Mouse (Mus musculus) neural tube, embryonic 11.5 days (tissue): Measurements from ENCODE around the gene Ufsp1. TPM values are rescaled to one million over a fixed set of nuclear protein-coding genes. Genes with fewer than 3 reads are reported as not detected.

ENCODE experiments used
- ATAC-seq: fragments of 200-750 bp; cut with Nextera tagmentation; 2 replicates; pipeline ENCODE4 v1.8.0; 2017; ENCODE audit warnings: moderate number of reproducible peaks, mild to moderate bottlenecking, moderate TSS enrichment, moderate library complexity; ENCODE audit not compliant: insufficient read depth, low FRiP score, low TSS enrichment
- DNase-seq: peaks from one replicate; pipeline ENCODE4 v3.0.0-alpha.2; 2015; ENCODE audit warnings: low spot score
- H3K27ac ChIP-seq: fragments of 300-500 bp; sonication (generic); 2 replicates; pipeline ENCODE4 v1.5.1; 2014; ENCODE audit warnings: low read depth, mild to moderate bottlenecking, low read length
- H3K27me3 ChIP-seq: fragments of 300-500 bp; sonication (generic); 2 replicates; pipeline ENCODE4 v1.6.1; 2014; ENCODE audit warnings: mild to moderate bottlenecking, low read length, mixed read lengths; ENCODE audit not compliant: control insufficient read depth, insufficient read depth
- H3K36me3 ChIP-seq: fragments of 300-500 bp; sonication (generic); 2 replicates; pipeline ENCODE4 v1.6.1; 2014; ENCODE audit warnings: mild to moderate bottlenecking, low read length, moderate library complexity, mixed read lengths; ENCODE audit not compliant: control insufficient read depth, insufficient read depth
- H3K4me1 ChIP-seq: fragments of 300-500 bp; sonication (generic); 2 replicates; pipeline ENCODE4 v1.6.1; 2014; ENCODE audit warnings: low read length, mixed read lengths; ENCODE audit not compliant: control insufficient read depth, insufficient read depth
- H3K4me2 ChIP-seq: fragments of 300-500 bp; sonication (generic); 2 replicates; pipeline ENCODE4 v1.6.1; 2014; ENCODE audit warnings: low read depth, mild to moderate bottlenecking, moderate library complexity
- H3K4me3 ChIP-seq: fragments of 300-500 bp; sonication (generic); 2 replicates; pipeline ENCODE4 v1.5.1; 2014; ENCODE audit warnings: low read depth, low read length
- H3K9ac ChIP-seq: fragments of 300-500 bp; sonication (generic); 2 replicates; pipeline ENCODE4 v1.6.1; 2014; ENCODE audit warnings: mild to moderate bottlenecking, low read length
- H3K9me3 ChIP-seq: fragments of 300-500 bp; sonication (generic); 2 replicates; pipeline ENCODE4 v1.6.1; 2016; ENCODE audit warnings: low read length; ENCODE audit not compliant: control insufficient read depth
- WGBS: fragments of 180-500 bp; shearing (Covaris S2); extraction: QIAGEN DNeasy Blood & Tissue Kit; methylation state at CpG from one replicate; pipeline ENCODE4 v1.1.7; 2014; 5-methylcytosine and 5-hydroxymethylcytosine counted together
- polyA plus RNA-seq: library from polyadenylated mRNA; unstranded; fragments of >200 nt; fragmentation: Nextera tagmentation; extraction: Ambion mirVana; gene quantifications from 2 replicates; pipeline ENCODE4 v1.2.1, GENCODE M21; 2014

Gene Ufsp1
- polyA plus RNA-seq, 1 experiment from 2014 or later: 9.3 TPM

DNA sequence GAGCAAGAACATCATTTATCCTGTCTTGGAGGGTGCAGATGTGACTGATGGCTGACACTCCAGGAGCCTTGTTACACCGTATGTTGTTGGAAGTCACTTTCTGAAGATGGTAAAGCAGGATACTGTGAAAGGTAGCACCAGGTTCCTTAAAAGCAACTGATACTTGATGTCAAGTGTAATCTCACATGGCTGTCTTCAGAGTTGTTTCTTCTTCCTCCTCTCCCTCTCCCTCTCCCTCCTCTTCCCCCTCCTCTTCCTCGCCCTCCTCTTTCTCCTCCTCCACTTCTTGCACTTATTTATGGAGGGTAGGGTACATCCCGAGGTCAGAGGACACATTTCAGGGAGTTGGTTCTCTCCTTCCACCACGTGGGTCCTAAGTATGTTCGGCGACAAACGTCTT, 8.4 kb upstream of the Ufsp1 start:
- H3K9me3 ChIP-seq: no peaks in the 10 kb centered on the region
- no peak overlapping the region for H3K9ac ChIP-seq
- ATAC-seq (no peak), DNase-seq (no peak)
- H3K27me3 ChIP-seq: peaks cover 36% of the 10 kb centered on the region
- no peak overlapping the region for H3K4me3 ChIP-seq
- H3K4me2 ChIP-seq: no peak overlapping the region
- no peaks in the 10 kb centered on the region for H3K36me3 ChIP-seq
- peaks cover 14% of the 10 kb centered on the region for H3K4me1 ChIP-seq
- WGBS: 53% methylated on average over 7 of the region's 7 CpGs
- no peak overlapping the region for H3K27ac ChIP-seq

DNA sequence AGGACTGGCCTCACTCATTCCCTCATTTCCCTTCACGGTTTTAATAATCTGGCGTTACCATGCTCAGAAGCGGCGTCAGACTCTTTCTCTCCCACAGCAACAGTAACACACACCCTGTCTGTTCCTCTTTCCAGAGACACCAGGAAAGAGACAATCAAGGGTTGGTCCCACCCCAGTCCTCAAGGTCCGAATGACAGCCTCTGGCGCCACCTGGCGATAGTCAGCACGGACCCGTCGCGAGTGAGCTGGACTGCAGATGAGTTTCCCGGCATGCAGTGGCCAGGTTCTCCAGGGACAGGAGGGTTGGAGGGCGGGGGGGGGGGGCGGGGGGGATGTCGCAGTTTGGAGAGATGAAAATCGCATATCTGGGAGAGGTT, 7.8 kb upstream of the Ufsp1 start:
- WGBS: 1% methylated on average over 12 of the region's 16 CpGs
- H3K9me3 ChIP-seq: no peaks in the 10 kb centered on the region
- H3K4me2 ChIP-seq: peak overlapping the region; percentile 86
- peak overlapping the region; percentile 43 for H3K4me3 ChIP-seq
- H3K27ac ChIP-seq: no peak overlapping the region
- H3K9ac ChIP-seq: peak overlapping the region; percentile 59
- H3K27me3 ChIP-seq: peaks cover 40% of the 10 kb centered on the region
- ATAC-seq (peak; percentile 64), DNase-seq (peak; percentile 90)
- H3K4me1 ChIP-seq: peaks cover 14% of the 10 kb centered on the region
- H3K36me3 ChIP-seq: no peaks in the 10 kb centered on the region

DNA sequence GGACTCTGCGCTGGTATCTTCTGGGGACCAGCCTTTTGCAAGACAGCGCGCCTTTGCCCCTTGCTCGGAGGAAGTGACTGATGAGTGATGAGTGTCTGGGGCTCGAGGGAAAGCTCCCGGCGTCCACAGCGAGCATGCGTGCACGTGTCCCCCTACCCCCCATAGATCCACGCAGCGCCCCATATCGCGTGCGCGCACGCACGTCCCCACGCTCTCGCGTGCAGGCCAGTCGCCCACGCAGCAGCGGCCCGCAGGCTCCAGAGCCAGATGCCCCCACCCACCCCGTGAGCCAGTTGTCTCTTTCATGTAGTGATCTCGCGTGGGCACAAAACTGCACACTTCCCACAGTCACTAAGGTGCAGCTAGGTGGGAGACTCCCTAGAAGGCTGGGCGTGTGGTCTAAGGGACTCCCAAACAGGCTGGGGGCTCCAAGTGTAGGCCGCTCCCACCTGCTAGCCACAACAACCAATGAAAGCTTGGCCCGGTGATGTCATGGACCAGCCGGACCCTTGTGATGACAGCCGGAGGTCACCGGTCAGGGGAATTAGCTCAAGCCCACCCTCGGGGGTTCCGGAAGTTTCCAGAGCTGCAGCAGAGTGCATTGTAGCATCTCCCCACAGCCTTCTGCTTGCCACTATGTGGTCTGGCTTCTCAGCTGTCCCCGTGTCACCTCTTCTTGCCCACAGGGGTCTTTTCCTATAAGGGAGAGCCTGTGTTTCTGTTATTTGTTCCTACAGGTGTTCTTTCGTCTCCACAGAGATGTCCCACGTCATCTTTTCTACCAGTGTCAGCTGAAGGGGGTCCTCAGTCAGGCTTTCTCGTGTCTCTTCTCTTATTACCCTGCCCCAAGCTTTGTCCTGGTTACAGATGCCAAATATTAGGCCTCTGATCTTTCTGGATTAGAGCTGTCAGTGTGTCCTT, 7.1 kb upstream of the Ufsp1 start, which contains the start of gene Ache:
Gene Ache (plus strand): TSS at position 488 of the 921 bp plus-strand sequence.
- WGBS: 1% methylated on average over 39 of the region's 40 CpGs
- DNase-seq: peak; percentile 67
- Histone ChIP-seq H3K4me2 (peak within 1 kb of the TSS; percentile 86), H3K36me3 (no peaks in the 10 kb centered on the region), H3K9ac (peak within 1 kb of the TSS; percentile 59), H3K27ac (peak within 1 kb of the TSS; percentile 53; the same call in 1 of the 2 replicates), H3K9me3 (no peaks in the 10 kb centered on the region), H3K4me3 (peak within 1 kb of the TSS; percentile 43), H3K27me3 (peaks cover 42% of the 10 kb centered on the region), H3K4me1 (peaks cover 14% of the 10 kb centered on the region)
- ATAC-seq: peak; percentile 51

DNA sequence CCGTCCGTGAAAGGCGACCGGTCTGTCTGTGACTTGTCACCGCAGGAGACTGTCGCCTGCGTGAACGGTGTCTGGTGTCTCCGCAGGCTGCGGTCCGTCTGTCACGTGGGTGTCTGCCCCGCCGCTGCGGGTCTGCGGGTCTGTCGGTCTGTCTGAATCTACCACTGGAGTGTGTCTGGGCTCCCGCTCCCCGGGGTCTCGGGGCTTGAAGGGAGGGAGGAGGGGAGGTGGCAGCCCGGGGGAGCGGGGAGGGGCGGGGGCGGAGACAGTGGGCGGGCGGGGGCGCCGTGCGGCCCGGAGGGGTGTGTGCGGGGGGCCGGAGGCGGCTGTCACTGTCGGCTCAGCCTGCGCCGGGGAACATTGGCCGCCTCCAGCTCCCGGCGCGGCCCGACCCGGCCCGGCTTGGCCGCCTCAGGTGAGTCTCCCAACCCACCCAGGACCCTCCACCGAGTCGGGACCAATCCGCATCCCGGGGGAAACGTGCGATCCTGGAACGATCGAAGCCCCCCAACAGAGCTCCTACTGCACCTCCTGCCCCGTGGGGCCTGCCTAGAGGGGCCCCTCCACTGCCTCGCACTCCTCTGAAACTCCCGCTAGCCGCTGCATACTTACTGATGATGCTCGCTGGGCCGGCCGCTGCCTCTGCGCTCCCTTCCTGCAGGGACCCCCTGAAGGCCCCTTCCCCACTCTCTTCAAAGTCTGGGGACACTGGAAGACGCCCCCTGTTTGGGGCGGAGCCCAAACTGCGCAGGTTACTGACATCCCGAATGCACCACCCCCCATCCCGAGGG, 6.3 kb upstream of the Ufsp1 start:
- DNase-seq (no peak), ATAC-seq (no peak)
- Histone ChIP-seq H3K9ac (peak overlapping the region; percentile 52), H3K4me3 (peak overlapping the region; percentile 39), H3K9me3 (no peaks in the 10 kb centered on the region), H3K4me1 (peaks cover 16% of the 10 kb centered on the region), H3K36me3 (no peaks in the 10 kb centered on the region), H3K4me2 (peak overlapping the region; percentile 86), H3K27ac (peak overlapping the region; percentile 50; the same call in 1 of the 2 replicates), H3K27me3 (peaks cover 42% of the 10 kb centered on the region)
- under 1% methylated on average over 52 of the region's 65 CpGs for WGBS

DNA sequence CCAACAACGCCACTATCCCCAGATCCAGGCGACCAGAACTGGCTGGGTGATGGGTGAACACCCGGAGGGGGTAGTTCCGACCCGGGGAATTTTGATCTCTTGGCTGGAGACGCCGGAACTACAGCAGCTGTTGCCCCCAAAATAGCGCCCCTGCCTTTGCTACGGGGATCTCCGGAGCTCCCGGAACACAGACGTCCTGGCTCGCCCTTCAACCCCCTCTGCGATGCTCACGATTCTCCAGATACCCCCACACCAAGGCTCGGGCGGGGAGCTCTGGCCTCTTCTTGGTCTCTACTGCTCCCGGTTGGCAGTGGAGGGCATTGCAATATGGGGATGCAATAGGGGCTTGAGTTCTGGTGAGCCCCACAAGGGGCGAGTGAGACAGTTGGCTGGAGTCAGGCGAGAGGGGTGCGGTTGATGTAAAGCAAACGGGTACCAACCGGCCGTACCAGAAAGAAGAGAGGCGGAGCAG, 5.4 kb upstream of the Ufsp1 start:
- Histone ChIP-seq H3K4me3 (peak overlapping the region; percentile 39), H3K27ac (no peak overlapping the region), H3K4me2 (peak overlapping the region; percentile 28), H3K9me3 (no peaks in the 10 kb centered on the region), H3K36me3 (no peaks in the 10 kb centered on the region), H3K9ac (peak overlapping the region; percentile 18; the same call in 1 of the 2 replicates), H3K4me1 (peaks cover 20% of the 10 kb centered on the region), H3K27me3 (peaks cover 42% of the 10 kb centered on the region)
- WGBS: 3% methylated on average over 25 of the region's 25 CpGs
- DNase-seq: peak; percentile 75
- ATAC-seq: no peak

DNA sequence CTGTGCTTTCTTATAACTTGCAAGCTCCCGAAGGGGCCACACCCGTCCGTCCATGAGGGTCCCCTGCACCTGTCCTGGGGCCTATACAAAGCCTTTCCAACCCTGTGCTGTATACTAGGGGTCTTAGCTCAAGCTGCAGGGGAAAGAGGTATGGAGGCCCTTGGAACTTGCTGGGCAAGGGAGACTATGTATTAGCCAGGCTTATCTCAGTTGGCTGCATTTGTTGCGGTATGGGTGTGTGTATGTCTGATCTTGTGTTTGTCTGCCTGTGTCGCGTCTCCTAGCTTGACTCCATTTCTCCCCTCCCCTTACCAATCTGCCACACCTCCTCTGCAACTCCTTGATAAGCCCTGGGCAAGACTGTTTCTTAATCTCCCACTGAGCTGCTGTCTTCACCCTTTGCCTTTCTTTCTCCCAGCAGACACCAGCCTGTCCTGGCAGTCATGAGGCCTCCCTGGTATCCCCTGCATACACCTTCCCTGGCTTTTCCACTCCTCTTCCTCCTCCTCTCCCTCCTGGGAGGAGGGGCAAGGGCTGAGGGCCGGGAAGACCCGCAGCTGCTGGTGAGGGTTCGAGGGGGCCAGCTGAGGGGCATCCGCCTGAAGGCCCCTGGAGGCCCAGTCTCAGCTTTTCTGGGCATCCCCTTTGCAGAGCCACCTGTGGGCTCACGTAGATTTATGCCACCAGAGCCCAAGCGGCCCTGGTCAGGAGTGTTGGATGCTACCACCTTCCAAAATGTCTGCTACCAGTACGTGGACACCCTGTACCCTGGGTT, 4.7 kb upstream of the Ufsp1 start:
- ATAC-seq: no peak
- no peak for DNase-seq
- H3K9me3 ChIP-seq: no peaks in the 10 kb centered on the region
- H3K27ac ChIP-seq: no peak overlapping the region
- peak overlapping the region; percentile 18 for H3K9ac ChIP-seq
- peak overlapping the region; percentile 39; the same call in 1 of the 2 replicates for H3K4me3 ChIP-seq
- H3K4me2 ChIP-seq: peak overlapping the region; percentile 28
- H3K36me3 ChIP-seq: no peaks in the 10 kb centered on the region
- peaks cover 42% of the 10 kb centered on the region for H3K27me3 ChIP-seq
- peaks cover 21% of the 10 kb centered on the region for H3K4me1 ChIP-seq
- 57% methylated on average over 13 of the region's 13 CpGs for WGBS

DNA sequence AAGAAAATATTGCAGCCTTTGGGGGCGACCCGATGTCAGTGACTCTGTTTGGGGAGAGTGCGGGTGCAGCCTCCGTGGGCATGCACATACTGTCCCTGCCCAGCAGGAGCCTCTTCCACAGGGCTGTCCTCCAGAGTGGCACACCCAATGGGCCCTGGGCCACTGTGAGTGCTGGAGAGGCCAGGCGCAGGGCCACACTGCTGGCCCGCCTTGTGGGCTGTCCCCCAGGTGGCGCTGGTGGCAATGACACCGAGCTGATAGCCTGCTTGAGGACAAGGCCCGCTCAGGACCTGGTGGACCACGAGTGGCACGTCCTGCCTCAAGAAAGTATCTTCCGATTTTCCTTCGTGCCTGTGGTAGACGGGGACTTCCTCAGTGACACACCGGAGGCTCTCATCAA, 3.8 kb upstream of the Ufsp1 start:
- Histone ChIP-seq H3K9ac (no peak overlapping the region), H3K27me3 (peaks cover 42% of the 10 kb centered on the region), H3K4me3 (no peak overlapping the region), H3K4me2 (peak overlapping the region; percentile 22), H3K4me1 (peaks cover 28% of the 10 kb centered on the region), H3K9me3 (no peaks in the 10 kb centered on the region), H3K27ac (no peak overlapping the region), H3K36me3 (peaks cover 5% of the 10 kb centered on the region; the same call in 1 of the 2 replicates)
- DNase-seq: peak; percentile 44
- WGBS: 20% methylated on average over 15 of the region's 15 CpGs
- no peak for ATAC-seq

DNA sequence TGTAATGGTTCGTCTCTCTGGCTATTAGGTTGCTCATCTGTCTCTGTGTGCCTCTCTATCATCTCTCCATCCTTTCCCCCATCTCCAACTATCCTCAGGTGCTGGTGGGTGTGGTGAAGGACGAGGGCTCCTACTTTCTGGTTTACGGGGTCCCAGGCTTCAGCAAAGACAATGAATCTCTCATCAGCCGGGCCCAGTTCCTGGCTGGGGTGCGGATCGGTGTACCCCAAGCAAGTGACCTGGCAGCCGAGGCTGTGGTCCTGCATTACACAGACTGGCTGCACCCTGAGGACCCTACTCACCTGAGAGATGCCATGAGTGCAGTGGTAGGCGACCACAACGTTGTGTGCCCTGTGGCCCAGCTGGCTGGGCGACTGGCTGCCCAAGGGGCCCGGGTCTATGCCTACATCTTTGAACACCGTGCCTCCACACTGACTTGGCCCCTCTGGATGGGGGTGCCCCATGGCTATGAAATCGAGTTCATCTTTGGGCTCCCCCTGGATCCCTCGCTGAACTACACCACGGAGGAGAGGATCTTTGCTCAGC, 3.0 kb upstream of the Ufsp1 start:
- Histone ChIP-seq H3K4me1 (peaks cover 28% of the 10 kb centered on the region), H3K4me3 (no peak overlapping the region), H3K9me3 (no peaks in the 10 kb centered on the region), H3K36me3 (peaks cover 11% of the 10 kb centered on the region; the same call in 1 of the 2 replicates), H3K27ac (no peak overlapping the region), H3K9ac (no peak overlapping the region), H3K4me2 (0 out of 2 replicates have a peak overlapping the region, but pooled peaks have one; percentile 9), H3K27me3 (peaks cover 42% of the 10 kb centered on the region)
- no peak for DNase-seq
- ATAC-seq: no peak
- 82% methylated on average over 15 of the region's 15 CpGs for WGBS
